Mouse (Mus musculus) cerebellum, adult 2 months (tissue): ENCODE measurements around the gene Sh3tc1. TPM values are rescaled to one million over a fixed set of nuclear protein-coding genes. Genes with fewer than 3 reads are reported as not detected.

ENCODE experiments used
- DNase-seq, 2 experiments: peaks; one replicate each; pipeline ENCODE4 v3.0.0; 2021
- H3K27ac ChIP-seq: fragments of 200-500 bp; 2 replicates; pipeline ENCODE4 v1.5.1; 2012; ENCODE audit warnings: low read length, control low read depth, inconsistent platforms; ENCODE audit not compliant: insufficient read depth
- H3K27me3 ChIP-seq: fragments of 200-500 bp; 2 replicates; pipeline ENCODE4 v1.6.1; 2012; ENCODE audit warnings: inconsistent platforms, mild to moderate bottlenecking, low read length, moderate library complexity; ENCODE audit not compliant: control insufficient read depth, insufficient read depth
- H3K4me1 ChIP-seq: fragments of 200-500 bp; 2 replicates; pipeline ENCODE4 v1.6.1; 2011; ENCODE audit warnings: low read length; ENCODE audit not compliant: control insufficient read depth, insufficient read depth
- H3K4me3 ChIP-seq: fragments of 200-500 bp; replicated peaks from 2 replicates; pipeline ENCODE3; 2011; ENCODE audit warnings: mild to moderate bottlenecking, low read depth, low read length, control low read depth; ENCODE audit not compliant: insufficient read depth
- CTCF ChIP-seq: fragments of 200-500 bp; IDR thresholded peaks from 2 replicates; pipeline ENCODE4 v1.5.1; 2011; ENCODE audit warnings: low read depth, mild to moderate bottlenecking, control low read depth, low read length, moderate library complexity, borderline replicate concordance; ENCODE audit not compliant: insufficient read depth
- POLR2A ChIP-seq: fragments of 200-500 bp; IDR thresholded peaks from 2 replicates; pipeline ENCODE4 v1.6.1; 2011; ENCODE audit warnings: low read length, control low read depth, borderline replicate concordance; ENCODE audit not compliant: insufficient read depth
- WGBS: fragments of 180-500 bp; shearing (Covaris S2); methylation state at CpG from one replicate; pipeline ENCODE4 v1.1.7; 2018; 5-methylcytosine and 5-hydroxymethylcytosine counted together
- polyA plus RNA-seq: library from polyadenylated mRNA; depleted of rRNA; stranded (reverse); fragments of >200 nt; gene quantifications from 2 replicates; pipeline ENCODE4 v1.2.3, GENCODE M21; 2012; rRNA removed

The Sh3tc1 gene
- polyA plus RNA-seq, result 1.2 and 1.7 TPM in 2 replicates

DNA sequence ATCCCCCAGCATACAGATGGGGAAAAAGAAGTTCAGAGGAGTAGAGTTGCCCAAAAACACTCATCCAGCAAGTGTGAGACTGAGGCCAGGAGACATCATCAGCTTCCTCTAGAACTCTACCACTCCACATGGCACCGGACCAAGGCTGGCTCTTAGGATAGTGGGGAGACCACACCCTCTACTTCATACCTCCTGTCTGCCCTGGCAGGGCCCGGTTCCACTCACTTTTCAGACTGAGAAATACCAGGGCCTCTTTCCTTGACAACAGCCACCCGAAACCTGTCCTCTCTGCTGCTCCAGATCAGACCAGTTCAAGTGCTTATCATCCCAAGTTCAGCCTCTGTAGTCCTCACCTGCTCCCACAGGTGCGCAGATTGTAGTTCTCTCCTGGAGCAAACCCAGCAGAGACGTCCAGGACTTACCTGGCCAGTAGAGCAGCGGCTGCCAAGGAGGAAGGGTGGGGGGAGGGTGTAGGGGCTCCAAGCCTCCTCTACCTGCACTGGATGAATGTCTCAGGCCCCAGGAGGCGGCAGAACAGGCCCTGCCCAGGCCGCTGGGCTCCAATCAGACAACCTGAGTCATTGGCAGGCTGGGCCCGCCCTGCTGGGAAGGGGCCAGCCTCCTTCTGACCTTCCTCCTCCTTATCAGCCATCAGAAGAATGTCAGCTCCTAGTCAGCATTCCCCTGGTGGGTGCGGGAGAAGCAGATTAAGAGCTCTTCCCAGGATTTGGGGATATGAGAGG is at the start of gene Sh3tc1:
Gene Sh3tc1, minus strand, starts transcription at position 452 of the 743 bp plus-strand sequence.
- WGBS, result 46% methylated on average over 10 of the region's 10 CpGs
- Histone ChIP-seq H3K27ac (no peak within 1 kb of the TSS), H3K4me3 (no peak within 1 kb of the TSS), H3K27me3 (no peaks in the 10 kb centered on the region), H3K4me1 (peaks cover 5% of the 10 kb centered on the region)
- no peak for DNase-seq
- no peak for TF ChIP-seq CTCF
- no peak for TF ChIP-seq POLR2A

GRCm38 (mm10) chr5:35788719-35789118 is 48.9 kb upstream of the Sh3tc1 start:
- H3K4me3 ChIP-seq, result no peak overlapping the region
- no peak for DNase-seq
- TF ChIP-seq CTCF, result no peak
- TF ChIP-seq POLR2A, result no peak
- no peaks in the 10 kb centered on the region for H3K27me3 ChIP-seq
- no peak overlapping the region for H3K27ac ChIP-seq
- 77% methylated on average over 6 of the region's 6 CpGs for WGBS
- peaks cover 24% of the 10 kb centered on the region for H3K4me1 ChIP-seq

DNA sequence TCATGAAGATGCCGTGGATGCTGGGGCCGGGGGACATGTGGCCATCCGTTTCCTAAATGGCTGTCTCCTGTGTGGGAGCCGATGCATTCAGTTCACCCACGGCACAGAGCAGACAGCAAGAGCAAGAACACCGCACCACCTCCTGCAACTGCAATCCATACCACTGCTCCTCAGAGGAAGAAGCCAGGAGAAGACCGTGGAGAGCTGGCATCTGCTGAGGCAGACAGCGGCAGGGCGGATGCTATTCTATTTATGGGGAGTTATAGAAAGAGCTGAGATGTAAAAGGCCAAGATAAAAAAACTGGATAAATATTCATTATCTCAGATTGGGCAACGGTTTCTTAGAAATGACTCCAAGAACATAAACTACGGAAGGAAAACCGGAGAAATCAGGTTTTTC is 48.1 kb upstream of the Sh3tc1 start:
- H3K4me3 ChIP-seq, result no peak overlapping the region
- H3K27ac ChIP-seq, result no peak overlapping the region
- TF ChIP-seq CTCF, result no peak
- TF ChIP-seq POLR2A, result no peak
- no peaks in the 10 kb centered on the region for H3K27me3 ChIP-seq
- 92% methylated on average over 12 of the region's 12 CpGs for WGBS
- DNase-seq, result no peak
- H3K4me1 ChIP-seq, result peaks cover 24% of the 10 kb centered on the region

- H3K4me3 ChIP-seq, result no peak overlapping the region
- WGBS, result 30% methylated on average over 7 of the region's 7 CpGs
- peak in 1 of 2 experiments; percentile 30 for DNase-seq
- TF ChIP-seq POLR2A (no peak), CTCF (no peak)
- peak overlapping the region; percentile 42; the same call in 1 of the 2 replicates for H3K27ac ChIP-seq
- peaks cover 24% of the 10 kb centered on the region for H3K4me1 ChIP-seq
- no peaks in the 10 kb centered on the region for H3K27me3 ChIP-seq
Observed at GRCm38 (mm10) chr5:35785853-35786252, 46.1 kb upstream of the Sh3tc1 start.

- WGBS, result 65% methylated on average over 10 of the region's 10 CpGs
- H3K4me3 ChIP-seq, result no peak overlapping the region
- H3K27me3 ChIP-seq, result no peaks in the 10 kb centered on the region
- H3K27ac ChIP-seq, result no peak overlapping the region
- no peak for TF ChIP-seq POLR2A
- no peak for TF ChIP-seq CTCF
- H3K4me1 ChIP-seq, result peaks cover 22% of the 10 kb centered on the region
- peak in 1 of 2 experiments; percentile 37 for DNase-seq
Observed at GRCm38 (mm10) chr5:35782648-35783180, 42.9 kb upstream of the Sh3tc1 start.

- WGBS, result 37% methylated on average over 3 of the region's 3 CpGs
- TF ChIP-seq CTCF (no peak), POLR2A (no peak)
- no peak overlapping the region for H3K4me3 ChIP-seq
- H3K4me1 ChIP-seq, result peaks cover 8% of the 10 kb centered on the region
- no peak for DNase-seq
- H3K27me3 ChIP-seq, result no peaks in the 10 kb centered on the region
- no peak overlapping the region for H3K27ac ChIP-seq
Observed at GRCm38 (mm10) chr5:35781116-35781515, 41.3 kb upstream of the Sh3tc1 start.

GRCm38 (mm10) chr5:35774137-35774424 is 34.3 kb upstream of the Sh3tc1 start:
- Histone ChIP-seq H3K27me3 (no peaks in the 10 kb centered on the region), H3K4me1 (peaks cover 18% of the 10 kb centered on the region), H3K27ac (no peak overlapping the region), H3K4me3 (no peak overlapping the region)
- TF ChIP-seq POLR2A, result no peak
- no peak for TF ChIP-seq CTCF
- DNase-seq, result no peak
- 65% methylated on average over 6 of the region's 6 CpGs for WGBS
